Mouse (Mus musculus): ENCODE measurements around the gene Sdc3. TPM values are rescaled to one million over a fixed set of nuclear protein-coding genes. Genes with fewer than 3 reads are reported as not detected.

Gene Sdc3
- polyA plus RNA-seq, 1 experiment, result 14.2 TPM

GRCm38 (mm10) chr4:130774822-130775221, 17.5 kb upstream of the Sdc3 start:
- 91% methylated on average over 4 of the region's 4 CpGs for WGBS
- Histone ChIP-seq H3K4me1 (ENCODE audit: control insufficient read depth, insufficient read depth, insufficient read length, low read length) (no peaks in the 10 kb centered on the region), H3K27me3 (ENCODE audit: control insufficient read depth, insufficient read depth, low read length) (no peaks in the 10 kb centered on the region), H3K4me3 (ENCODE audit: low read depth, low read length) (no peak overlapping the region), H3K27ac (ENCODE audit: insufficient read depth, low read depth, low read length) (no peak overlapping the region), H3K36me3 (ENCODE audit: control insufficient read depth, insufficient read depth, low read length) (peaks cover 82% of the 10 kb centered on the region)
- no peak for TF ChIP-seq POLR2A (IDR thresholded peaks at IDR 0.05; ENCODE audit: low read depth, low read length)
- TF ChIP-seq CTCF (IDR thresholded peaks at IDR 0.05; ENCODE audit: extremely low read depth, insufficient read length, insufficient replicate concordance, low read depth, low read length), result no peak

GRCm38 (mm10) chr4:130777647-130778046, 14.7 kb upstream of the Sdc3 start:
- TF ChIP-seq POLR2A (IDR thresholded peaks at IDR 0.05; ENCODE audit: low read depth, low read length), result no peak
- TF ChIP-seq CTCF (IDR thresholded peaks at IDR 0.05; ENCODE audit: extremely low read depth, insufficient read length, insufficient replicate concordance, low read depth, low read length), result no peak
- WGBS, result 48% methylated on average over 10 of the region's 10 CpGs
- Histone ChIP-seq H3K36me3 (ENCODE audit: control insufficient read depth, insufficient read depth, low read length) (peaks cover 74% of the 10 kb centered on the region), H3K4me3 (ENCODE audit: low read depth, low read length) (no peak overlapping the region), H3K27ac (ENCODE audit: insufficient read depth, low read depth, low read length) (no peak overlapping the region), H3K27me3 (ENCODE audit: control insufficient read depth, insufficient read depth, low read length) (no peaks in the 10 kb centered on the region), H3K4me1 (ENCODE audit: control insufficient read depth, insufficient read depth, insufficient read length, low read length) (no peaks in the 10 kb centered on the region)

GRCm38 (mm10) chr4:130779037-130779436, 13.3 kb upstream of the Sdc3 start:
- H3K4me3 ChIP-seq (ENCODE audit: low read depth, low read length), result no peak overlapping the region
- H3K4me1 ChIP-seq (ENCODE audit: control insufficient read depth, insufficient read depth, insufficient read length, low read length), result no peaks in the 10 kb centered on the region
- TF ChIP-seq POLR2A (IDR thresholded peaks at IDR 0.05; ENCODE audit: low read depth, low read length) (no peak), CTCF (IDR thresholded peaks at IDR 0.05; ENCODE audit: extremely low read depth, insufficient read length, insufficient replicate concordance, low read depth, low read length) (no peak)
- 67% methylated on average over 3 of the region's 3 CpGs for WGBS
- no peak overlapping the region for H3K27ac ChIP-seq (ENCODE audit: insufficient read depth, low read depth, low read length)
- no peaks in the 10 kb centered on the region for H3K27me3 ChIP-seq (ENCODE audit: control insufficient read depth, insufficient read depth, low read length)
- H3K36me3 ChIP-seq (ENCODE audit: control insufficient read depth, insufficient read depth, low read length), result peaks cover 63% of the 10 kb centered on the region

GRCm38 (mm10) chr4:130782492-130782891, 9.8 kb upstream of the Sdc3 start:
- 81% methylated on average over 2 of the region's 2 CpGs for whole genome bisulfite sequencing
- no peak overlapping the region for H3K27ac ChIP-seq (ENCODE audit: insufficient read depth, low read depth, low read length)
- H3K36me3 ChIP-seq (ENCODE audit: control insufficient read depth, insufficient read depth, low read length), result peaks cover 35% of the 10 kb centered on the region
- no peaks in the 10 kb centered on the region for H3K27me3 ChIP-seq (ENCODE audit: control insufficient read depth, insufficient read depth, low read length)
- TF ChIP-seq POLR2A (IDR thresholded peaks at IDR 0.05; ENCODE audit: low read depth, low read length) (no peak), CTCF (IDR thresholded peaks at IDR 0.05; ENCODE audit: extremely low read depth, insufficient read length, insufficient replicate concordance, low read depth, low read length) (no peak)
- H3K4me3 ChIP-seq (ENCODE audit: low read depth, low read length), result no peak overlapping the region
- H3K4me1 ChIP-seq (ENCODE audit: control insufficient read depth, insufficient read depth, insufficient read length, low read length), result no peaks in the 10 kb centered on the region

- Histone ChIP-seq H3K4me1 (ENCODE audit: control insufficient read depth, insufficient read depth, insufficient read length, low read length) (no peaks in the 10 kb centered on the region), H3K36me3 (ENCODE audit: control insufficient read depth, insufficient read depth, low read length) (peaks cover 14% of the 10 kb centered on the region), H3K4me3 (ENCODE audit: low read depth, low read length) (no peak overlapping the region), H3K27me3 (ENCODE audit: control insufficient read depth, insufficient read depth, low read length) (no peaks in the 10 kb centered on the region), H3K27ac (ENCODE audit: insufficient read depth, low read depth, low read length) (no peak overlapping the region)
- TF ChIP-seq POLR2A (IDR thresholded peaks at IDR 0.05; ENCODE audit: low read depth, low read length), result no peak
- peak; percentile 33; the same call in 1 of the 2 replicates for TF ChIP-seq CTCF (IDR thresholded peaks at IDR 0.05; ENCODE audit: extremely low read depth, insufficient read length, insufficient replicate concordance, low read depth, low read length)
- WGBS, result 22% methylated on average over 4 of the region's 4 CpGs
Measured at GRCm38 (mm10) chr4:130784755-130785154, 7.6 kb upstream of the Sdc3 start.

GRCm38 (mm10) chr4:130787530-130787929, 4.8 kb upstream of the Sdc3 start:
- Histone ChIP-seq H3K4me3 (ENCODE audit: low read depth, low read length) (no peak overlapping the region), H3K27me3 (ENCODE audit: control insufficient read depth, insufficient read depth, low read length) (peaks cover 6% of the 10 kb centered on the region), H3K27ac (ENCODE audit: insufficient read depth, low read depth, low read length) (no peak overlapping the region), H3K36me3 (ENCODE audit: control insufficient read depth, insufficient read depth, low read length) (peaks cover 2% of the 10 kb centered on the region; the same call in 1 of the 2 replicates), H3K4me1 (ENCODE audit: control insufficient read depth, insufficient read depth, insufficient read length, low read length) (no peaks in the 10 kb centered on the region)
- TF ChIP-seq POLR2A (IDR thresholded peaks at IDR 0.05; ENCODE audit: low read depth, low read length) (no peak), CTCF (IDR thresholded peaks at IDR 0.05; ENCODE audit: extremely low read depth, insufficient read length, insufficient replicate concordance, low read depth, low read length) (no peak)
- 71% methylated on average over 5 of the region's 5 CpGs for WGBS

- H3K27ac ChIP-seq (ENCODE audit: insufficient read depth, low read depth, low read length), result no peak overlapping the region
- no peaks in the 10 kb centered on the region for H3K36me3 ChIP-seq (ENCODE audit: control insufficient read depth, insufficient read depth, low read length)
- TF ChIP-seq CTCF (IDR thresholded peaks at IDR 0.05; ENCODE audit: extremely low read depth, insufficient read length, insufficient replicate concordance, low read depth, low read length) (peak; percentile 88), POLR2A (IDR thresholded peaks at IDR 0.05; ENCODE audit: low read depth, low read length) (no peak)
- 3% methylated on average over 6 of the region's 6 CpGs for WGBS
- no peak overlapping the region for H3K4me3 ChIP-seq (ENCODE audit: low read depth, low read length)
- peaks cover 6% of the 10 kb centered on the region for H3K4me1 ChIP-seq (ENCODE audit: control insufficient read depth, insufficient read depth, insufficient read length, low read length)
- H3K27me3 ChIP-seq (ENCODE audit: control insufficient read depth, insufficient read depth, low read length), result peaks cover 21% of the 10 kb centered on the region
Measured at GRCm38 (mm10) chr4:130790180-130790579, 2.2 kb upstream of the Sdc3 start.
